Mouse (Mus musculus): Measurements from ENCODE around the gene Nav2. TPM values are rescaled to one million over a fixed set of nuclear protein-coding genes. Genes with fewer than 3 reads are reported as not detected.

Nav2 gene
- polyA plus RNA-seq, 1 experiment = 32.5 TPM

DNA sequence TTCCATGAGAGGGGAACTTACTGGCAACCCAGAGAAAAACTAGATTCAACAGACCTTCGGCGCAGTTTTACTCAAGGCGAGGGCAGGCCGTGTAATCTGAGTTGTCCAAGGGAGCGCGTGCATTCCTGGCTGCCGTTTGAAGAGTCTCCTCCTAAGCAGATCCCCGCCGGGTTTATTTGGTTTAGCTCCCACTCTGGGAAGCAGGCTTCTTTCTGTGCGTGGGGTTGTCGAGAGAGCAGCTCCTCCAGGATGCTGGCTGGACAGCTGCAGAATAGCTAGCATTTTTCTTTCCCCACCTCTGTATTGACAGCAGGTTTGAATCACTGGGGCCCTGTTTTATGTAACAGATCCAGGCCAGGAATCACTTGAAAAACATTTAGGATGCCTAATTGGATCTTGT is 529.4 kb downstream of the Nav2 start:
- Histone ChIP-seq H3K4me1 (ENCODE audit: control insufficient read depth, insufficient read depth, low read length) (peaks cover 7% of the 10 kb centered on the region), H3K27me3 (ENCODE audit: control insufficient read depth, insufficient read depth, low read length) (no peaks in the 10 kb centered on the region), H3K4me3 (replicated peaks; ENCODE audit: insufficient read depth, low read depth, low read length) (no peak overlapping the region), H3K27ac (ENCODE audit: insufficient read depth, low read length) (no peak overlapping the region)
- 60% methylated on average over 11 of the region's 11 CpGs for WGBS
- TF ChIP-seq CTCF (IDR thresholded peaks at IDR 0.05; ENCODE audit: borderline replicate concordance, insufficient read depth, low read depth, low read length) (no peak), POLR2A (IDR thresholded peaks at IDR 0.05; ENCODE audit: borderline replicate concordance, insufficient read depth, low read length) (no peak)
- DNase-seq = no peak

DNA sequence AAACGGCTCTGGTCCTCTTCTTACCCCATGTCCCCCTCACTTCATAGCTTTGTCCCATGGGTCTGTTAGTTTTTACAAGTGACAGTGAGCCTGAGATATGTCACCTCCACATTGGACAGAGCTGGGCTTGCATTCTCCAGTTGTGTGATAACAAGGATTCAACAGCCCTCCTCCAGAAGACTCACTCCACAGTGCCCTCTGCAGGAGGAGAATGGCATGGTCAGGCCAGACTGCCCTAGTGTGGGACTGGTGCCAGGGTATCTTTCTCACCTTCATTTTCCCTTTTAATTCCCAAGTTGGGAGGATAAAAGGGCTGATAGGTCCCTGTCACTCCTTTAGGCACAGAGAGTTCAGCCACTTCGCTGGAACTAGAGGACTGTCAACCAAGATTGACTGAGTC is 530.6 kb downstream of the Nav2 start:
- TF ChIP-seq POLR2A (IDR thresholded peaks at IDR 0.05; ENCODE audit: borderline replicate concordance, insufficient read depth, low read length) (no peak), CTCF (IDR thresholded peaks at IDR 0.05; ENCODE audit: borderline replicate concordance, insufficient read depth, low read depth, low read length) (peak; percentile 63; the same call in 1 of the 2 replicates)
- 58% methylated on average over 2 of the region's 2 CpGs for WGBS
- H3K27me3 ChIP-seq (ENCODE audit: control insufficient read depth, insufficient read depth, low read length) = no peaks in the 10 kb centered on the region
- peak in 1 of 2 experiments; percentile 49 for DNase-seq
- no peak overlapping the region for H3K4me3 ChIP-seq (replicated peaks; ENCODE audit: insufficient read depth, low read depth, low read length)
- H3K4me1 ChIP-seq (ENCODE audit: control insufficient read depth, insufficient read depth, low read length) = peaks cover 7% of the 10 kb centered on the region
- no peak overlapping the region for H3K27ac ChIP-seq (ENCODE audit: insufficient read depth, low read length)

DNA sequence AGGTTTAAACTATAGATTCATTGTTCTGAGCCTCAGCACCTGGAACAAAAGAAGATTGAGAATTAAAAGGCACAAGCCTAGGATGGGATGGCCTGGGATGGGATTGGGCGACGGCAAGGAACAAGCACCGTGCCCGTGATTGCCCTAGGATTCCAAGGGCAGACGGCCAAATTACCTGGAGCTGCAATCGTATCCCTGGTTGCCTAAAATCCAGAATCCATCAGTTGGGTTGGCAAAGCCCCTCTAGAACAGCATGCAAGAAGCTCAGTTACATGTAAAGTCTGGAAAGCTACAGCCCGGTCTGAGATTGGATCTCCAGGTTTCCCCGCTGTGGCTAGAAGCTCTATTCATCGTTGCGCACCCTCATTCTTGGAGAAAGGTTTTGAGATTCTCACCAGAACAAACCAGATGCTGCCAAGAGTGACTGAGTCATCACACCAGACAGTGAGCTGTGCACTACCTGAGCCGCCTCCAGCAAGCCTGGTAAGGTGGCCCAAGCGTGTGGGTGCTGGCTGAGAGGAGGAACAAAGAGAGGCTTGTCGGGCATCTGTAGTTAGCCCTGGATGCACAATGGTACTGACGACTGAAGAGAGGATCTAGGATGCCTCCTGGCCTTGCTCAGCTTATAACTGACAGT is 531.9 kb downstream of the Nav2 start:
- WGBS = 31% methylated on average over 14 of the region's 14 CpGs
- Histone ChIP-seq H3K27ac (ENCODE audit: insufficient read depth, low read length) (no peak overlapping the region), H3K4me3 (replicated peaks; ENCODE audit: insufficient read depth, low read depth, low read length) (no peak overlapping the region), H3K4me1 (ENCODE audit: control insufficient read depth, insufficient read depth, low read length) (peaks cover 7% of the 10 kb centered on the region), H3K27me3 (ENCODE audit: control insufficient read depth, insufficient read depth, low read length) (no peaks in the 10 kb centered on the region)
- peak in 1 of 2 experiments; percentile 54 for DNase-seq
- no peak for TF ChIP-seq POLR2A (IDR thresholded peaks at IDR 0.05; ENCODE audit: borderline replicate concordance, insufficient read depth, low read length)
- TF ChIP-seq CTCF (IDR thresholded peaks at IDR 0.05; ENCODE audit: borderline replicate concordance, insufficient read depth, low read depth, low read length) = no peak

DNA sequence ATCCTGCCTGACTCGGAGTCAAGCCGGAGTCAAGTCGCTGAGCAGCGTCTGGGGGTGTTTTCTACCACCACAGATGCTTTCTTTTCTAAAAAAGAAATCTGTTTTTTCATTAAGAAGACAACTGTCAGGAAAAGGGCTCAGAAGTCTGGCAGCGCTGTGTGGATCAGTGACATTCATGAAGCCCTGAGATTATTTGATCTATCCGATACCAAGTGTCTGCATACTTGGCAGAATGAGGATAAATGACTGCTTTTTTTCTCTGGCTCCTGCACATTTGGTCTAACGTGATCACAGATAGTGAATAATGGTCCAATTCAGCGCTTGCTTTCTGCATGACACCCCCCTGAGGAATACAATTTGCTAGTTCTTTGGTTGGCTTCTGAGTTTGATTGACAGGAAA is 533.7 kb downstream of the Nav2 start:
- H3K27ac ChIP-seq (ENCODE audit: insufficient read depth, low read length) = no peak overlapping the region

DNA sequence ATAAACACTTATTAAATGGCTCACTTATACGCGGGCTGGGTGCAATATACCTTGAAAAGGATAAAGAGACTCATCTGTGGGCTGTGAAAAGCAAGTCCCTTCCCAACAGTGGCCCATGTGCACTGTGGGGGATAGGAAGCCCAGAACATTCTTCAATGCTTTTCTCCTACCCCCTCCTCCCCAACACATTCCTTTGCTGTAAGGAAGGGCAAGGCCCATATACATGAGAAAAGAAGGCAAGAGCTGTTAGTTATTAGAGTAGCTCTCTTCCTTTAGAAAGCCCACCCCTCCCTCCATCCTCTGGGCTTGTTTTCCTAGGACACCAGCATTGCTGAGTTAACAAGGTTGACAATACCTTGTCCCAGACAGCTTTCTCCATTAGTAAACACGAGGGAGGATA is 540.1 kb downstream of the Nav2 start:
- no peak for DNase-seq
- Histone ChIP-seq H3K4me3 (replicated peaks; ENCODE audit: insufficient read depth, low read depth, low read length) (no peak overlapping the region), H3K4me1 (ENCODE audit: control insufficient read depth, insufficient read depth, low read length) (peaks cover 14% of the 10 kb centered on the region), H3K27ac (ENCODE audit: insufficient read depth, low read length) (no peak overlapping the region), H3K27me3 (ENCODE audit: control insufficient read depth, insufficient read depth, low read length) (no peaks in the 10 kb centered on the region)
- no peak for TF ChIP-seq POLR2A (IDR thresholded peaks at IDR 0.05; ENCODE audit: borderline replicate concordance, insufficient read depth, low read length)
- WGBS = 80% methylated on average over 3 of the region's 3 CpGs

More for the DNA sequence above, 533.7 kb downstream of the Nav2 start:
- no peak overlapping the region for H3K4me3 ChIP-seq (replicated peaks; ENCODE audit: insufficient read depth, low read depth, low read length)
- WGBS = 72% methylated on average over 8 of the region's 8 CpGs
- peaks cover 10% of the 10 kb centered on the region; the same call in 1 of the 2 replicates for H3K4me1 ChIP-seq (ENCODE audit: control insufficient read depth, insufficient read depth, low read length)
- no peaks in the 10 kb centered on the region for H3K27me3 ChIP-seq (ENCODE audit: control insufficient read depth, insufficient read depth, low read length)
- DNase-seq = no peak
- TF ChIP-seq CTCF (IDR thresholded peaks at IDR 0.05; ENCODE audit: borderline replicate concordance, insufficient read depth, low read depth, low read length) = no peak
- no peak for TF ChIP-seq POLR2A (IDR thresholded peaks at IDR 0.05; ENCODE audit: borderline replicate concordance, insufficient read depth, low read length)

DNA sequence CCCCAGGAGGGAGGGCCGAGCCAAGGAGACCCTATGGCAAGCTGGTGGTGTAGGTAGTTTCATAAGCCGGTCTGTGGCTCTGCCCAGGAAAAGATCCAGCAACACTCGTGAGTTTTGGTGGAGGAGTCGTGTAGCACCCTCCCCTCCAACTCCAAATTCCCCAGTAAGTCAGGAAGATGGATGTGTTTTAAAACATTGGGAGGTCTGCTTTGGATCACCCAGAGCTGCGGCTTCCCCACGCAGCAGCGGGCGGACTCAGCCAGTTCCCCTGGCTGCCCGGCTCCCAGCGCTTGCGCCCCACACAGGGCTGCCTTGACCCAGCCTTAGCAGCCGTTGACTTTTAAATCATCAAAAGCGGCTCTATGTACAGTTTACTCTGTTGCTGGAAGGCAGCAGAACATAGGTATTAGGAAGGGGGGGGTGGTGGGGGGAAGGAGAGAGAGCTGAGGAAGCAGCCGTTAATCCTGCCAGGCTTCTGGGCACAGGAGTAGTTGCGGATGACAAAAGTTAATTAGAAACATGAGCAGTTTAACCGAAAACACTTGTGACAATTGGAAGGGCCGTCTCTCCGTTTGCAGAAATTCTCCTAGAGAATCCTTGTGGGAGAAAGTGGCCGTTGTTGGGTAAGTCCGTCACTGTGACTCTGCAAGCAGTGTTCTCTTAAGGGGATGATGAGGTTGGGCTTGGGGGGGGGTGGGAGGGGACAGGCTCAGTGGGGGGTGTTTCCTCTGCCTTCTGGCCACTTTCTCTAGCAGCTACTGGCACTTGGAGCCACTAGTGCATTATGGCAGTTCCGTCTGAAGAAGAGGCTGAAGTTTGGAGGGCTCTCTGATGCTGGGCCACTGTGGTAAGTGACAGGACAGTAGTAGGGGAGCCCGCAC is 542.0 kb downstream of the Nav2 start:
- WGBS = 52% methylated on average over 22 of the region's 22 CpGs
- TF ChIP-seq CTCF (IDR thresholded peaks at IDR 0.05; ENCODE audit: borderline replicate concordance, insufficient read depth, low read depth, low read length) (no peak), POLR2A (IDR thresholded peaks at IDR 0.05; ENCODE audit: borderline replicate concordance, insufficient read depth, low read length) (no peak)
- Histone ChIP-seq H3K4me3 (replicated peaks; ENCODE audit: insufficient read depth, low read depth, low read length) (no peak overlapping the region), H3K27ac (ENCODE audit: insufficient read depth, low read length) (no peak overlapping the region), H3K4me1 (ENCODE audit: control insufficient read depth, insufficient read depth, low read length) (peaks cover 14% of the 10 kb centered on the region), H3K27me3 (ENCODE audit: control insufficient read depth, insufficient read depth, low read length) (no peaks in the 10 kb centered on the region; the same call in 1 of the 2 replicates)
- DNase-seq = no peak

DNA sequence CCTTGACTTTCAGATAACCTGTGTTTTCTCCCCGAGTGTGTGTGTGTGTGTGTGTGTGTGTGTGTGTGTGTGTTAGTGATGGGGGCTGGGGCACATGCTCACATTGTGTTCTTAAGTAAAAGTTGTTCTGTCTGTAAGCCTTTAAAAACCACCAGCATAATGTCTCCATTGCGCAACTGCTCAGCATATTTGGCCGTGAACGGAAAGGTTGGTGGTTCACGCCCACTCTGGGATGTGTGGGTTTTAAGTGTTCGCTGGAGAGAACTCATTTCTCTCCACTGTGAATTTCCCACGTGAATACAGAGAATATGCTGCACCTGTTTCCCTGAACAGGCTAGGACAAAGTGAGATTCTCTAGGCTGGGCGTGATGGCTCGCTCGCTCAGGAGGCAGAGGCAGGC is 542.7 kb downstream of the Nav2 start:
- peaks cover 12% of the 10 kb centered on the region for H3K4me1 ChIP-seq (ENCODE audit: control insufficient read depth, insufficient read depth, low read length)
- no peak for DNase-seq
- H3K4me3 ChIP-seq (replicated peaks; ENCODE audit: insufficient read depth, low read depth, low read length) = no peak overlapping the region
- no peak overlapping the region for H3K27ac ChIP-seq (ENCODE audit: insufficient read depth, low read length)
- 88% methylated on average over 10 of the region's 10 CpGs for WGBS
- TF ChIP-seq POLR2A (IDR thresholded peaks at IDR 0.05; ENCODE audit: borderline replicate concordance, insufficient read depth, low read length) (no peak), CTCF (IDR thresholded peaks at IDR 0.05; ENCODE audit: borderline replicate concordance, insufficient read depth, low read depth, low read length) (no peak)
- no peaks in the 10 kb centered on the region; the same call in 1 of the 2 replicates for H3K27me3 ChIP-seq (ENCODE audit: control insufficient read depth, insufficient read depth, low read length)

All from cerebellum, adult 2 months (tissue).